Mouse (Mus musculus) lung, postnatal 0 days (tissue): ENCODE data around the gene D430041D05Rik.

Experiments used
- CTCF ChIP-seq: IDR thresholded peaks from 2 replicates; pipeline ENCODE4 v1.5.1; 2016; ENCODE audit warnings: antibody characterized with exemption, mild to moderate bottlenecking
- EP300 ChIP-seq: IDR thresholded peaks from 2 replicates; pipeline ENCODE4 v1.6.1; 2016; ENCODE audit warnings: antibody characterized with exemption, mild to moderate bottlenecking, control low read depth

GRCm38 (mm10) chr2:104436226-104436625 lies 25.4 kb upstream of the D430041D05Rik start:
- no peak for TF ChIP-seq CTCF
- TF ChIP-seq EP300: no peak
